Mouse (Mus musculus) spleen, adult 2 months (tissue): ENCODE measurements around the gene Scrn1.

Experiments
- CTCF ChIP-seq: fragments of 200-500 bp; IDR thresholded peaks from 2 replicates; pipeline ENCODE4 v1.5.1; 2011; ENCODE audit warnings: mild to moderate bottlenecking, inconsistent platforms; ENCODE audit not compliant: insufficient read depth, insufficient read length, insufficient replicate concordance; ENCODE audit errors: extremely low read depth
- POLR2A ChIP-seq: fragments of 200-500 bp; IDR thresholded peaks from 2 replicates; pipeline ENCODE4 v1.6.1; 2011; ENCODE audit warnings: low read depth, low read length, inconsistent platforms

GRCm38 (mm10) chr6:54565665-54566545 lies at the start of gene Scrn1:
- TF ChIP-seq POLR2A (no peak), CTCF (no peak)
